ENCODE assay signal across 9 mouse cellular contexts in genomic region chr19:47320331-47320668, GRCm38 (mm10).
DNase-seq lines count a peak whose midpoint lies in the region; ATAC-seq and TF ChIP-seq lines count a peak whose summit lies in the region.
"Had no signal": no experiment of that assay in that cellular context is flagged by ENCODE, and none has a peak within 500 bp of the region (broad histone marks: within the 10 kb centered on the region; RNA-seq: fewer than 3 reads in every experiment).

No protein-coding gene starts in this region.

- no peak overlapping the region for H3K9ac ChIP-seq in liver, embryonic 15.5 days
- H3K9ac ChIP-seq in forebrain, embryonic 15.5 days (replicated peaks): no peak overlapping the region

- no peak for TF ChIP-seq CTCF in layer of hippocampus, adult 2 months (conservative IDR thresholded peaks at IDR 0.05)

- no peaks in the 10 kb centered on the region for H3K9me3 ChIP-seq in embryonic facial prominence, embryonic 10.5 days
- no peaks in the 10 kb centered on the region for H3K9me3 ChIP-seq in liver, embryonic 15.5 days (replicated peaks)
- no peaks in the 10 kb centered on the region for H3K9me3 ChIP-seq in forebrain, embryonic 15.5 days

- peak; percentile 39 for ATAC-seq in liver, embryonic 15.5 days (ENCODE audit: insufficient read depth)
- no peak for ATAC-seq in forebrain, embryonic 15.5 days (replicated peaks)
- ATAC-seq: Patski had no signal

- peak; percentile 45 for DNase-seq in kidney, adult 18-20 months
- no peak for DNase-seq in kidney, adult 11 months
- DNase-seq in embryonic facial prominence, embryonic 10.5 days (ENCODE audit: low spot score): peak; percentile 65
- peak; percentile 80 to 83 for DNase-seq in heart, postnatal 14 days
- DNase-seq in thymus, postnatal 0 days (ENCODE audit: low spot score): no peak
- no peak for DNase-seq in layer of hippocampus, adult 2 months (ENCODE audit: low spot score in 2 of 2)

- intact Hi-C loops in heart, postnatal 14 days (cut with DNase I): loop anchor here (2.0 kb wide), 1 partner anchor 19 kb away; no protein-coding TSS in a partner anchor

- peak overlapping the region; percentile 83 for H3K27ac ChIP-seq in embryonic facial prominence, embryonic 10.5 days (replicated peaks)
- no peak overlapping the region for H3K27ac ChIP-seq in liver, embryonic 15.5 days (replicated peaks)
- no peak overlapping the region for H3K27ac ChIP-seq in layer of hippocampus, adult 2 months
- no peak overlapping the region for H3K27ac ChIP-seq in forebrain, embryonic 15.5 days (replicated peaks)

- H3K4me1 ChIP-seq in embryonic facial prominence, embryonic 10.5 days: peaks cover 89% of the 10 kb centered on the region
- peaks cover 25% of the 10 kb centered on the region for H3K4me1 ChIP-seq in liver, embryonic 15.5 days (replicated peaks)
- peaks cover 34% of the 10 kb centered on the region for H3K4me1 ChIP-seq in forebrain, embryonic 15.5 days

- WGBS in embryonic facial prominence, embryonic 10.5 days: 17% methylated on average over 8 of the region's 8 CpGs
- WGBS in liver, embryonic 15.5 days (ENCODE audit: insufficient replicate concordance): 42% methylated on average over 8 of the region's 8 CpGs
- WGBS in forebrain, embryonic 15.5 days: 30% methylated on average over 8 of the region's 8 CpGs

- no peaks in the 10 kb centered on the region for H3K27me3 ChIP-seq in embryonic facial prominence, embryonic 10.5 days (replicated peaks; ENCODE audit: low read depth, poor library complexity, severe bottlenecking)
- H3K27me3 ChIP-seq in liver, embryonic 15.5 days: peaks cover 3% of the 10 kb centered on the region
- no peaks in the 10 kb centered on the region for H3K27me3 ChIP-seq in forebrain, embryonic 15.5 days
- H3K27me3 ChIP-seq: Patski had no signal

- no peaks in the 10 kb centered on the region for H3K36me3 ChIP-seq in embryonic facial prominence, embryonic 10.5 days (replicated peaks)
- no peaks in the 10 kb centered on the region for H3K36me3 ChIP-seq in liver, embryonic 15.5 days (replicated peaks)
- no peaks in the 10 kb centered on the region for H3K36me3 ChIP-seq in forebrain, embryonic 15.5 days

- H3K4me2 ChIP-seq in liver, embryonic 15.5 days: no peak overlapping the region
- no peak overlapping the region for H3K4me2 ChIP-seq in forebrain, embryonic 15.5 days (replicated peaks)

- H3K4me3 ChIP-seq in embryonic facial prominence, embryonic 10.5 days: peak overlapping the region; percentile 31
- no peak overlapping the region for H3K4me3 ChIP-seq in liver, embryonic 15.5 days (replicated peaks)
- no peak overlapping the region for H3K4me3 ChIP-seq in layer of hippocampus, adult 2 months
- H3K4me3 ChIP-seq in forebrain, embryonic 15.5 days: no peak overlapping the region

Comparison
In these comparisons a context has a peak if more than half of its experiments do, and no peak if none do; other contexts are left out.
1. DNase-seq: peak in kidney, adult 18-20 months (single experiment), embryonic facial prominence, embryonic 10.5 days (single experiment) and heart, postnatal 14 days (2 of 2); none in kidney, adult 11 months (single experiment), thymus, postnatal 0 days (single experiment) and layer of hippocampus, adult 2 months (0 of 2).